Mouse (Mus musculus) testis, adult 2 months (tissue): ENCODE results near the gene Fbxo27. TPM values are rescaled to one million over a fixed set of nuclear protein-coding genes. Genes with fewer than 3 reads are reported as not detected.
A peak's percentile ranks its signal among the peaks of the same experiment; 100 is the strongest.
"Not testable (repeated sequence)": the region's sequence is repeated elsewhere in the genome, so short reads cannot be mapped to it uniquely, and the experiment has no call there.

Source experiments
- H3K27ac ChIP-seq: fragments of 200-500 bp; 2 replicates; pipeline ENCODE4 v1.5.1; 2012; ENCODE audit warnings: low read depth, low read length; ENCODE audit not compliant: control insufficient read depth, insufficient read depth
- H3K27me3 ChIP-seq: fragments of 200-500 bp; 2 replicates; pipeline ENCODE4 v1.6.1; 2012; ENCODE audit warnings: mild to moderate bottlenecking, low read length, moderate library complexity; ENCODE audit not compliant: control insufficient read depth, insufficient read depth
- H3K36me3 ChIP-seq: fragments of 200-500 bp; 2 replicates; pipeline ENCODE4 v1.6.1; 2012; ENCODE audit warnings: mild to moderate bottlenecking, low read length; ENCODE audit not compliant: control insufficient read depth, insufficient read depth
- H3K4me1 ChIP-seq: fragments of 200-500 bp; 2 replicates; pipeline ENCODE4 v1.6.1; 2012; ENCODE audit warnings: low read length; ENCODE audit not compliant: control insufficient read depth, insufficient read depth
- H3K4me3 ChIP-seq: fragments of 200-500 bp; 2 replicates; pipeline ENCODE4 v1.5.1; 2012; ENCODE audit warnings: low read depth, mild to moderate bottlenecking, low read length, moderate library complexity, mixed read lengths; ENCODE audit not compliant: control insufficient read depth
- CTCF ChIP-seq: fragments of 200-500 bp; IDR thresholded peaks from 2 replicates; pipeline ENCODE4 v1.5.1; 2012; ENCODE audit warnings: low read depth, mild to moderate bottlenecking, inconsistent platforms, low read length, moderate library complexity; ENCODE audit not compliant: control insufficient read depth, insufficient read depth, insufficient replicate concordance
- POLR2A ChIP-seq: fragments of 200-500 bp; IDR thresholded peaks from 2 replicates; pipeline ENCODE4 v1.6.1; 2012; ENCODE audit warnings: low read depth, mild to moderate bottlenecking, inconsistent platforms, low read length, moderate library complexity; ENCODE audit not compliant: control insufficient read depth
- polyA plus RNA-seq: library from polyadenylated mRNA; depleted of rRNA; stranded (reverse); fragments of >200 nt; gene quantifications from 2 replicates; pipeline ENCODE4 v1.2.3, GENCODE M21; 2012

The Fbxo27 gene
- polyA plus RNA-seq, 1 experiment: 16.3 TPM

DNA sequence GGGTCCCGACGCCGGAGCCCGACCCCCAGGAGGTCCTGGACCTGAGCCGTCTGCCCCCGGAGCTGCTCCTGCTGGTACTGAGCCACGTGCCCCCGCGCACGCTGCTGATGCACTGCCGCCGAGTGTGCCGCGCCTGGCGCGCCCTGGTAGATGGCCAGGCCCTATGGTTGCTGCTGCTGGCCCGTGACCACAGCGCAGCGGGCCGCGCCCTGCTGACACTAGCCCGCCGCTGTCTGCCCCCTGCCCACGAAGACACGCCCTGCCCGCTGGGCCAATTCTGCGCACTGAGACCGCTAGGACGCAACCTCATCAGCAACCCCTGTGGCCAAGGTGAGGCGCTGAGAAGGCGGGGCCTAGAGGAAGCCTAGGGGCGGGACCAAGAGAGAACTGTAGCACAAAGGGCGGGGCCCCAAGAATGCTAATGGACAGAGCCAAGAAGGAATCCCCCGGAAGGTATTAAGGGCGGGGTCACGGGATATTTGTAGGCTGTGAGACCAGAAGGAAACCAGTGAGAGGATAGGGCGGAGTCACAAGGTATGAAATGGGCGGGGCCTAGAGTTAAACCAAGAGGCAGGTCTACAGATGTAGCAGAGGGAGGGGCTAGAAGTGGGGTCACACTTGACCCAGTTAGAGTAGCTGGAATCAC is 795 bp downstream of the Fbxo27 start:
- peak overlapping the region; percentile 72 for H3K4me3 ChIP-seq
- peak; percentile 52; the same call in 1 of the 2 replicates for TF ChIP-seq POLR2A
- TF ChIP-seq CTCF: no peak
- no peaks in the 10 kb centered on the region for H3K36me3 ChIP-seq
- peaks cover 10% of the 10 kb centered on the region for H3K4me1 ChIP-seq
- peak overlapping the region; percentile 65 for H3K27ac ChIP-seq
- no peaks in the 10 kb centered on the region for H3K27me3 ChIP-seq

DNA sequence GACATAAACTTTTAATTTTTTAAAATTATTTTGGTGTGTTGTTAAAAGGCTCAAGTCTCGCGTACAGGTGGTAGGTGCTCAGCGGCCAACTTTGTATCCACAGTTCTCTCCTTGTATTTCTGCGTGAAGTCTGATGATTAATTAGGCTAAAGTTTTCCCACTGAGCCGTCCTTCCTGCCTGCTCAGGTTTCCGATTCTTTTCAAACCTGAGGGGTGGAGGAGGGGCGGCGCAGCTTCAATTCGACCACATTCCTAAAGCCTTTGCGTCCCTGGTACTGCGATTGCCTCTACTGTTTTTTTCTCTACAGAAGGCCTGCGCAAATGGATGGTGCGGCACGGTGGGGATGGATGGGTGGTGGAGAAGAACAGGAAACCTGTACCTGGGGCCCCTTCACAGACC is 1.8 kb downstream of the Fbxo27 start:
- Histone ChIP-seq H3K4me1 (peaks cover 10% of the 10 kb centered on the region), H3K36me3 (no peaks in the 10 kb centered on the region), H3K27me3 (no peaks in the 10 kb centered on the region), H3K4me3 (no peak overlapping the region), H3K27ac (peak overlapping the region; percentile 8; the same call in 1 of the 2 replicates)
- TF ChIP-seq POLR2A: no peak
- no peak for TF ChIP-seq CTCF

DNA sequence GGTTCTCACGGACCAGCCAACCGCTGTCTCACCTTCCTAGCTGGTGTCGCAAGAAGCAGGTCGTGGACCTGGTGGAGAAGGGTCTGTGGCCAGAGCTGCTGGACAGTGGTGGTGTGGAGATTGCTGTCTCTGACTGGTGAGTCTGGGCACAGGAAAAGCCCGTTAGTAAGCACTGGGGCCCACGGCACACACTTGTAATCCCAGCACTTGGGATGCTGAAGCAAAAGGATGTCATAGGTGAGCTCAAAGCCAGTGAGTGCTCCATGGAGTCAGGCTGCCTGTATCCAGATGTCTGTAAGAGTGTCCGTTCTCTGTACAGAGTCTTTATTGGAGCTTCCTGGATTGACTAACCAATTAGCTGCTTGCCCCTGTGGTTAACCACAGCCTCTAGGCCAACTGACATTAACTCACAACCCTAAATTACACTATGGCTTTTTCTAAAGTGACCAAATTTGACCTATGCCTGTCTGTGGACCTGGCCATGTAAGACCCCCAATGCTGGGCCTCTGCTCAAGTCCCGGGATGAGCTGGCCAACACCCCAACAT is 2.4 kb downstream of the Fbxo27 start:
- Histone ChIP-seq H3K27me3 (no peaks in the 10 kb centered on the region), H3K4me3 (no peak overlapping the region), H3K27ac (peak overlapping the region; percentile 67), H3K4me1 (peaks cover 10% of the 10 kb centered on the region), H3K36me3 (no peaks in the 10 kb centered on the region)
- TF ChIP-seq POLR2A (no peak), CTCF (no peak)

DNA sequence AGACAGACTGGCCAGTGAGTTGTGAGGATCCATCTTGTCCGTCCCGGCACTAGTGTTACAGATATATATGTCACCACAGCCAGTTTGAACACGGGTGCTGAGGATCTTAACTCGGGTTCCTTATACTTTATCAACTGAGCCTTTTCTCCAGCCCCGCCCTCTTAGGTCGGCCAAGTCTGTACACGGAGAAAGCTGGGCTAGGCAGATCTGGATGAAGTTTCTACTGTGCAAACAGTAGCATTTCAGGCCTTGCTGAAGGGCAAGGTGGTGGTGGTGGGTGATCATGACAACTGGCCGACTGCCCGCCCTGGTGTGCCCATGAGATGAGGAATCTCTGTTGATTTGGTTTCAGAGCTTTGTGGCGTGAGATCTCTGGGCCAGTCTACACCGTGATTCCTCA is 4.6 kb downstream of the Fbxo27 start:
- TF ChIP-seq CTCF (no peak), POLR2A (no peak)
- no peak overlapping the region for H3K4me3 ChIP-seq
- no peaks in the 10 kb centered on the region for H3K36me3 ChIP-seq
- H3K4me1 ChIP-seq: peaks cover 12% of the 10 kb centered on the region
- H3K27ac ChIP-seq: peak overlapping the region; percentile 63
- no peaks in the 10 kb centered on the region for H3K27me3 ChIP-seq

DNA sequence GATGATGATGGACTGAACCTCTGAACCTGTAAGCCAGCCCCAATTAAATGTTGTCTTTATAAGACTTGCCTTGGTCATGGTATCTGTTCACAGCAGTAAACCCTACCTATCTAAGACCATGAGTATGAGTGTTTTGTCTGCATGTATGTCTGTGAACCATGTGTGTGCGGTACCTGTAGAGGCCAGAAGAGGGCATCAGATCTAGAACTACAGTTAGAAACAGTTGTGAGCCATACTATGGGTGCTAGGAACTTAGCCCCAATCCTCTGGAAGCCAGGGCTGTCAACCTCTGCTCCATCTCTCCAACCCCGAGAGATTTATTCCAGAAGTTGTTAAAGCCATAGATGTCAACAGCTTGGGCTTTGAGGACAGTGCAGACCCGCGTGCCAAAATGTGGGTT is 7.6 kb downstream of the Fbxo27 start:
- Histone ChIP-seq H3K4me1 (0 out of 2 replicates have a peak, but pooled peaks cover 2% of the 10 kb centered on the region), H3K36me3 (no peaks in the 10 kb centered on the region), H3K27me3 (no peaks in the 10 kb centered on the region), H3K27ac (no peak overlapping the region), H3K4me3 (no peak overlapping the region)
- TF ChIP-seq CTCF (no peak), POLR2A (no peak)

DNA sequence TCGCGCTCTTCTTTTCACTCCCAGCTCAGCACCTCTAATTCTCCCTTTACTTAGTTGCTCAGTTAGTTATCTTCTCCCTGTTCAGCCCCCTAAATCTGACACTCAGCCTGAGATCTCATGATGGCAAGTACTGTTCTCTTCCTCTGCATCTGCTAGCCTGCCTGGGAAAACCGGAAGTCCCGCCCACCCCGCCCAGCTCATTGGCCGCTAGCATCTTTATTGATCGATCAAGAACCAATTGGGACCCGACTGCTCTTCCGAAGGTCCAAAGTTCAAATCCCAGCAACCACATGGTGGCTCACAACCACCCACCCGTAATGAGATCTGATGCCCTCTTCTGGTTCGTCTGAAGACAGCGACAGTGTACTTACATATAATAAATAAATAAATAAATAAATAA is 8.7 kb downstream of the Fbxo27 start:
- H3K36me3 ChIP-seq, H3K4me1 ChIP-seq, H3K27ac ChIP-seq, H3K27me3 ChIP-seq, H3K4me3 ChIP-seq: not testable (repeated sequence)

DNA sequence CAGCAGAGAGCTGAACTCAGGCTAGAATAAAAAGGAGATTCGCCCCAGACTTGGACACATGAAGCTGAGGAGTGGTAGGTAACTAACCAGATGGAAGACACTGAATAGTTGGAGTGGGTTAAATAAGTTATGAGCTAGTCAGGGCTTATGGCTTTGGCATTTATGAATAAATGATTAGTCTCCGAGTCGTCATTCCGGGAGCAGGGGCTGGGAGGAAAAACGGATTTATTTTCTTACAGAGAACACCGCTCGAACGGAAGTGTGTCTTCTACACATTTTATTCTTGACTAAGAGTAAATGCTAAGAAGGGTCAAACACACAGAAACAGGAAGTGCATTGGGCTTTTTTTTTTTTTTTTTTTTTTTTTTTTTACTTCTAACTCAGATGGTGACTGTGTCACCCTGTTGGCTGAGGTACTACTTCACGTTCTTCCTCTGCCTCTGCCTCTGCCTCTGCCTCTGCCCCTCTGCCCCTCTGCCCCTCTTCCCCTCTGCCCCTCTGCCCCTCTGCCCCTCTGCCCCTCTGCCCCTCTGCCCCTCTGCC is 10.0 kb downstream of the Fbxo27 start:
- TF ChIP-seq CTCF: no peak
- no peak for TF ChIP-seq POLR2A

More for the DNA sequence above, 10.0 kb downstream of the Fbxo27 start:
- Histone ChIP-seq H3K4me1 (0 out of 2 replicates have a peak, but pooled peaks cover 2% of the 10 kb centered on the region), H3K27ac (no peak overlapping the region), H3K27me3 (no peaks in the 10 kb centered on the region), H3K36me3 (no peaks in the 10 kb centered on the region), H3K4me3 (no peak overlapping the region)
